ENCODE assay signal across 18 mouse cellular contexts in genomic region chr1:185958276-185958675, GRCm38 (mm10).
A peak's percentile ranks its signal among the peaks of the same experiment; 100 is the strongest.
DNase-seq lines count a peak whose midpoint lies in the region; ATAC-seq and TF ChIP-seq lines count a peak whose summit lies in the region.
"Had no signal": no experiment of that assay in that cellular context is flagged by ENCODE, and none has a peak within 500 bp of the region (broad histone marks: within the 10 kb centered on the region; RNA-seq: fewer than 3 reads in every experiment).

No protein-coding gene starts in this region.

- no peak for DNase-seq in hindbrain, embryonic 14.5 days (ENCODE audit: low spot score)
- DNase-seq in hindbrain, embryonic 11.5 days (ENCODE audit: low spot score), result no peak
- peak; percentile 31 for DNase-seq in lung, postnatal 0 days (ENCODE audit: low spot score)
- no peak for DNase-seq in lung, postnatal 4 days
- DNase-seq in brain, embryonic 14.5 days (ENCODE audit: low read depth), result peak; percentile 68
- DNase-seq in spleen, postnatal 36 days (ENCODE audit: low spot score in 2 of 2), result no peak
- DNase-seq: cerebellum, adult 9-11 months; forebrain, postnatal 0 days; gastrocnemius, adult 2 months; heart, adult 18-20 months; heart, postnatal 4 days; retina, postnatal 1 day; right cerebral cortex, postnatal 4 days; thymus, postnatal 4 days had no signal

- H3K4me1 ChIP-seq in hindbrain, embryonic 14.5 days (replicated peaks; ENCODE audit: control insufficient read depth, insufficient read depth, low read length), result no peaks in the 10 kb centered on the region
- no peaks in the 10 kb centered on the region for H3K4me1 ChIP-seq in hindbrain, embryonic 11.5 days (replicated peaks; ENCODE audit: control insufficient read depth, insufficient read depth, low read length)
- H3K4me1 ChIP-seq in lung, postnatal 0 days (ENCODE audit: insufficient read depth, low read depth, low read length), result no peaks in the 10 kb centered on the region
- peaks cover 23% of the 10 kb centered on the region for H3K4me1 ChIP-seq in limb, embryonic 12.5 days (replicated peaks)

- no peak for TF ChIP-seq CTCF in lung, postnatal 0 days (IDR thresholded peaks at IDR 0.05)
- TF ChIP-seq CTCF in brain, embryonic 14.5 days (IDR thresholded peaks at IDR 0.05; ENCODE audit: borderline replicate concordance, extremely low read depth, insufficient read depth, insufficient read length), result no peak

- no peak for ATAC-seq in hindbrain, embryonic 14.5 days (ENCODE audit: low FRiP score)
- ATAC-seq in hindbrain, embryonic 11.5 days (ENCODE audit: low FRiP score), result no peak
- peak; percentile 30; the same call in 1 of the 2 replicates for ATAC-seq in lung, postnatal 0 days
- ATAC-seq in limb, embryonic 12.5 days (ENCODE audit: insufficient number of reproducible peaks, insufficient read depth, low FRiP score, low TSS enrichment, low read depth), result no peak
- ATAC-seq: forebrain, postnatal 0 days; intestine, postnatal 0 days had no signal

- 49% methylated on average over 10 of the region's 10 CpGs for WGBS in hindbrain, embryonic 14.5 days
- WGBS in hindbrain, embryonic 11.5 days, result 67% methylated on average over 10 of the region's 10 CpGs
- WGBS in lung, postnatal 0 days, result 53% methylated on average over 10 of the region's 10 CpGs
- WGBS in limb, embryonic 12.5 days, result 44% methylated on average over 10 of the region's 10 CpGs

- no peak overlapping the region for H3K4me3 ChIP-seq in hindbrain, embryonic 14.5 days (replicated peaks; ENCODE audit: low read length)
- no peak overlapping the region for H3K4me3 ChIP-seq in hindbrain, embryonic 11.5 days (ENCODE audit: low read depth, low read length)
- H3K4me3 ChIP-seq in lung, postnatal 0 days (ENCODE audit: low read depth, low read length), result no peak overlapping the region
- no peak overlapping the region for H3K4me3 ChIP-seq in limb, embryonic 12.5 days (replicated peaks)
- H3K4me3 ChIP-seq: erythroblast, embryonic 14.5 days; gastrocnemius, adult 2 months had no signal

- no peak for TF ChIP-seq POLR2A in brain, embryonic 14.5 days (IDR thresholded peaks at IDR 0.05; ENCODE audit: borderline replicate concordance, extremely low read depth, insufficient read depth, insufficient read length, poor library complexity, severe bottlenecking)

- H3K9ac ChIP-seq in hindbrain, embryonic 14.5 days, result no peak overlapping the region
- no peak overlapping the region for H3K9ac ChIP-seq in hindbrain, embryonic 11.5 days (ENCODE audit: low read depth, low read length)
- no peak overlapping the region for H3K9ac ChIP-seq in lung, postnatal 0 days (replicated peaks; ENCODE audit: low read depth)
- no peak overlapping the region for H3K9ac ChIP-seq in limb, embryonic 12.5 days (replicated peaks)
- H3K9ac ChIP-seq: forebrain, postnatal 0 days; liver, embryonic 14.5 days had no signal

- H3K9me3 ChIP-seq in hindbrain, embryonic 14.5 days (ENCODE audit: control insufficient read depth, low read length), result no peaks in the 10 kb centered on the region
- H3K9me3 ChIP-seq in hindbrain, embryonic 11.5 days (ENCODE audit: control insufficient read depth, low read length), result no peaks in the 10 kb centered on the region
- H3K9me3 ChIP-seq in lung, postnatal 0 days (ENCODE audit: low read length), result no peaks in the 10 kb centered on the region
- no peaks in the 10 kb centered on the region for H3K9me3 ChIP-seq in limb, embryonic 12.5 days

- no peaks in the 10 kb centered on the region; the same call in 1 of the 2 replicates for H3K27me3 ChIP-seq in hindbrain, embryonic 14.5 days (ENCODE audit: control insufficient read depth, insufficient read depth, low read length)
- no peaks in the 10 kb centered on the region for H3K27me3 ChIP-seq in hindbrain, embryonic 11.5 days (ENCODE audit: control insufficient read depth, insufficient read depth, low read length)
- H3K27me3 ChIP-seq in lung, postnatal 0 days (replicated peaks; ENCODE audit: insufficient read depth, low read length), result no peaks in the 10 kb centered on the region
- H3K27me3 ChIP-seq in limb, embryonic 12.5 days, result no peaks in the 10 kb centered on the region; the same call in 1 of the 2 replicates

- no peak overlapping the region for H3K27ac ChIP-seq in hindbrain, embryonic 14.5 days
- no peak overlapping the region for H3K27ac ChIP-seq in hindbrain, embryonic 11.5 days (ENCODE audit: low read depth, low read length)
- no peak overlapping the region; the same call in 1 of the 2 replicates for H3K27ac ChIP-seq in lung, postnatal 0 days (ENCODE audit: low read length)
- H3K27ac ChIP-seq in limb, embryonic 12.5 days, result peak overlapping the region; percentile 69
- H3K27ac ChIP-seq: gastrocnemius, adult 2 months; liver, embryonic 14.5 days had no signal

- TF ChIP-seq EP300 in lung, postnatal 0 days (IDR thresholded peaks at IDR 0.05), result no peak

- H3K4me2 ChIP-seq in hindbrain, embryonic 14.5 days (replicated peaks), result 0 out of 2 replicates have a peak overlapping the region, but pooled peaks have one; percentile 0
- H3K4me2 ChIP-seq in hindbrain, embryonic 11.5 days (replicated peaks; ENCODE audit: low read depth, low read length), result no peak overlapping the region
- no peak overlapping the region for H3K4me2 ChIP-seq in lung, postnatal 0 days (replicated peaks; ENCODE audit: low read depth, low read length)
- H3K4me2 ChIP-seq in limb, embryonic 12.5 days, result peak overlapping the region; percentile 2; the same call in 1 of the 2 replicates

- H3K36me3 ChIP-seq in hindbrain, embryonic 14.5 days (replicated peaks; ENCODE audit: control insufficient read depth, insufficient read depth), result no peaks in the 10 kb centered on the region
- H3K36me3 ChIP-seq in hindbrain, embryonic 11.5 days (ENCODE audit: control insufficient read depth, insufficient read depth, low read length), result no peaks in the 10 kb centered on the region
- no peaks in the 10 kb centered on the region for H3K36me3 ChIP-seq in lung, postnatal 0 days (ENCODE audit: insufficient read depth, low read length)
- no peaks in the 10 kb centered on the region for H3K36me3 ChIP-seq in limb, embryonic 12.5 days

Comparison
In these comparisons a context has a peak if more than half of its experiments do, and no peak if none do; other contexts are left out.
1. DNase-seq: peak in lung, postnatal 0 days (single experiment) and brain, embryonic 14.5 days (single experiment); none in hindbrain, embryonic 14.5 days (single experiment), hindbrain, embryonic 11.5 days (single experiment), lung, postnatal 4 days (0 of 2) and spleen, postnatal 36 days (0 of 2).
2. H3K4me2 ChIP-seq: peak in hindbrain, embryonic 14.5 days (single experiment) and limb, embryonic 12.5 days (single experiment); none in hindbrain, embryonic 11.5 days (single experiment) and lung, postnatal 0 days (single experiment).